Mouse (Mus musculus) heart, embryonic 12.5 days (tissue): ENCODE measurements around the gene Cd63. TPM values are rescaled to one million over a fixed set of nuclear protein-coding genes. Genes with fewer than 3 reads are reported as not detected.

Source experiments
- ATAC-seq: fragments of 200-750 bp; cut with Nextera tagmentation; 2 replicates; pipeline ENCODE4 v1.8.0; 2017; ENCODE audit warnings: moderate TSS enrichment, moderate library complexity; ENCODE audit not compliant: insufficient number of reproducible peaks, low FRiP score
- H3K27ac ChIP-seq: fragments of 300-500 bp; sonication (generic); 2 replicates; pipeline ENCODE4 v1.5.1; 2016; ENCODE audit warnings: mild to moderate bottlenecking, moderate library complexity; ENCODE audit not compliant: poor library complexity, severe bottlenecking
- H3K27me3 ChIP-seq: fragments of 300-500 bp; sonication (generic); replicated peaks from 2 replicates; pipeline ENCODE4 v1.6.1; 2016; ENCODE audit warnings: mild to moderate bottlenecking, moderate library complexity
- H3K36me3 ChIP-seq: fragments of 300-500 bp; sonication (generic); 2 replicates; pipeline ENCODE4 v1.6.1; 2016; ENCODE audit warnings: mild to moderate bottlenecking, moderate library complexity
- H3K4me1 ChIP-seq: fragments of 300-500 bp; sonication (generic); replicated peaks from 2 replicates; pipeline ENCODE4 v1.6.1; 2016; ENCODE audit warnings: mild to moderate bottlenecking
- H3K4me2 ChIP-seq: fragments of 300-500 bp; sonication (generic); 2 replicates; pipeline ENCODE4 v1.6.1; 2016; ENCODE audit warnings: mild to moderate bottlenecking, moderate library complexity
- H3K4me3 ChIP-seq: fragments of 300-500 bp; sonication (generic); 2 replicates; pipeline ENCODE4 v1.5.1; 2016; ENCODE audit warnings: mild to moderate bottlenecking
- H3K9ac ChIP-seq: fragments of 300-500 bp; sonication (generic); 2 replicates; pipeline ENCODE4 v1.6.1; 2016; ENCODE audit warnings: mild to moderate bottlenecking, moderate library complexity
- H3K9me3 ChIP-seq: fragments of 300-500 bp; sonication (generic); replicated peaks from 2 replicates; pipeline ENCODE4 v1.6.1; 2016; ENCODE audit warnings: mild to moderate bottlenecking, moderate library complexity
- WGBS: fragments of 180-500 bp; shearing (Covaris S2); methylation state at CpG from one replicate; pipeline ENCODE4 v1.1.7; 2016; 5-methylcytosine and 5-hydroxymethylcytosine counted together
- polyA plus RNA-seq: library from polyadenylated mRNA; unstranded; fragments of >200 nt; fragmentation: Nextera tagmentation; extraction: Ambion mirVana; gene quantifications from 2 replicates; pipeline ENCODE4 v1.2.1, GENCODE M21; 2016

The Cd63 gene
- polyA plus RNA-seq = 341 and 358 TPM in 2 replicates

- 0 out of 2 replicates have a peak, but pooled peaks have one; percentile 24 for ATAC-seq
- Histone ChIP-seq H3K4me3 (no peak within 1 kb of the TSS), H3K9me3 (no peaks in the 10 kb centered on the region), H3K4me2 (no peak within 1 kb of the TSS), H3K27me3 (peaks cover 17% of the 10 kb centered on the region), H3K4me1 (peaks cover 12% of the 10 kb centered on the region), H3K36me3 (no peaks in the 10 kb centered on the region), H3K9ac (no peak within 1 kb of the TSS), H3K27ac (no peak within 1 kb of the TSS)
- WGBS = 84% methylated on average over 3 of the region's 3 CpGs
Observed at GRCm38 (mm10) chr10:128900698-128901097, at the start of gene Cd63. Cd63 (plus strand) TSS chr10:128900989.

GRCm38 (mm10) chr10:128861176-128861575 is 39.6 kb upstream of the Cd63 start:
- no peak overlapping the region for H3K4me2 ChIP-seq
- no peak overlapping the region for H3K4me3 ChIP-seq
- no peak overlapping the region for H3K27ac ChIP-seq
- no peaks in the 10 kb centered on the region for H3K27me3 ChIP-seq
- no peaks in the 10 kb centered on the region for H3K4me1 ChIP-seq
- H3K36me3 ChIP-seq = peaks cover 48% of the 10 kb centered on the region
- no peaks in the 10 kb centered on the region for H3K9me3 ChIP-seq
- ATAC-seq = no peak
- H3K9ac ChIP-seq = no peak overlapping the region

DNA sequence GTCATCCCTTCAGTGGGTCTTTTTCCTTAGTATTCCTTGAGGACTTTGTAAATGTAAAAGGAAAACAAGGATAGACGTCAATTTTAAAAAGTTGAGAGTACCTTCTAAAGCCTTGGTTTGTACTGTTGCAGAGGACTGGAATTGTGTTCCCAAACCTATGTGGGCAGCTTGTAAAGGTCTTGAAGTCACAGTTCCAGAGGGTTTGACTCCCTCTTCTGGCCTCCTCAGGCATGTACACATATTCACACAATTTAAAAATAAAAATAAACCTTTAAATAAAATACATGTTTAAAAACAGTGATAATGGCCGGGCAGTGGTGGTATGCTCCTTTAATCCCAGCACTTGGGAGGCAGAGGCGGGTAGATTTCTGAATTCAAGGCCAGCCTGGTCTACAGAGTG is 34.7 kb upstream of the Cd63 start:
- no peak for ATAC-seq
- Histone ChIP-seq H3K27ac (no peak overlapping the region), H3K36me3 (peaks cover 39% of the 10 kb centered on the region), H3K4me1 (no peaks in the 10 kb centered on the region), H3K27me3 (no peaks in the 10 kb centered on the region), H3K4me2 (no peak overlapping the region), H3K4me3 (no peak overlapping the region), H3K9ac (no peak overlapping the region), H3K9me3 (no peaks in the 10 kb centered on the region)
- WGBS = 81% methylated on average over 3 of the region's 3 CpGs

GRCm38 (mm10) chr10:128866518-128866917 is 34.3 kb upstream of the Cd63 start:
- Histone ChIP-seq H3K4me3 (no peak overlapping the region), H3K9ac (no peak overlapping the region), H3K27ac (no peak overlapping the region), H3K4me2 (no peak overlapping the region), H3K9me3 (no peaks in the 10 kb centered on the region), H3K4me1 (no peaks in the 10 kb centered on the region), H3K36me3 (peaks cover 40% of the 10 kb centered on the region), H3K27me3 (no peaks in the 10 kb centered on the region)
- WGBS = 86% methylated on average over 1 of the region's 1 CpGs
- no peak for ATAC-seq

DNA sequence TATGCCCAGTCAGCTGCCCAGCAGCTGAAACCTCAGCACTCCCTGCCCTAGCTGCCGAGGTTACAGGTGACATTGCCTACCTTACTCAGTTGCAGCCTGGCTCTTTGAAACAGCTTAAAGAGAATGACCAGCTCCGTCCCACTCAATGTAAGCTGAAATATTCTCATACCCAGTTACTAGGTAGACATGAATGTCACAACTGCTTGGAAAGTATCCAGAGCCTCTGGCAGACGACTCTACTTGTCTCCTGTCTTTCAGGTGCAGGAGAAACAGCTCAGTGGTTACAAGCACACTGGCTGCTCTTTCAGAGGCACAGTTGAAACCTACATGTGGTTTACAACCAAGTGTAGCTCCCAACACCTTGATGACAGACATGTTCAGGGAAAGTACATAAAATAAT is 30.4 kb upstream of the Cd63 start:
- no peak overlapping the region for H3K27ac ChIP-seq
- no peaks in the 10 kb centered on the region for H3K4me1 ChIP-seq
- peaks cover 59% of the 10 kb centered on the region for H3K36me3 ChIP-seq
- no peak overlapping the region for H3K4me2 ChIP-seq
- H3K9me3 ChIP-seq = no peaks in the 10 kb centered on the region
- WGBS = 77% methylated on average over 3 of the region's 3 CpGs
- H3K27me3 ChIP-seq = no peaks in the 10 kb centered on the region
- no peak for ATAC-seq
- H3K9ac ChIP-seq = no peak overlapping the region
- no peak overlapping the region for H3K4me3 ChIP-seq

- no peak overlapping the region for H3K4me3 ChIP-seq
- ATAC-seq = no peak
- H3K4me1 ChIP-seq = no peaks in the 10 kb centered on the region
- H3K9ac ChIP-seq = no peak overlapping the region
- H3K27ac ChIP-seq = no peak overlapping the region
- no peaks in the 10 kb centered on the region for H3K27me3 ChIP-seq
- H3K36me3 ChIP-seq = peaks cover 41% of the 10 kb centered on the region
- no peaks in the 10 kb centered on the region for H3K9me3 ChIP-seq
- no peak overlapping the region for H3K4me2 ChIP-seq
Observed at GRCm38 (mm10) chr10:128878291-128878690, 22.5 kb upstream of the Cd63 start.

GRCm38 (mm10) chr10:128878811-128879210 is 22.0 kb upstream of the Cd63 start:
- Histone ChIP-seq H3K27ac (no peak overlapping the region), H3K36me3 (peaks cover 37% of the 10 kb centered on the region), H3K4me1 (no peaks in the 10 kb centered on the region), H3K4me3 (no peak overlapping the region), H3K4me2 (no peak overlapping the region), H3K27me3 (no peaks in the 10 kb centered on the region), H3K9ac (no peak overlapping the region), H3K9me3 (no peaks in the 10 kb centered on the region)
- WGBS = 85% methylated on average over 2 of the region's 2 CpGs
- ATAC-seq = no peak

GRCm38 (mm10) chr10:128882067-128882466 is 18.7 kb upstream of the Cd63 start:
- Histone ChIP-seq H3K9ac (no peak overlapping the region), H3K27me3 (no peaks in the 10 kb centered on the region), H3K4me3 (no peak overlapping the region), H3K9me3 (no peaks in the 10 kb centered on the region), H3K27ac (no peak overlapping the region), H3K4me2 (no peak overlapping the region), H3K36me3 (peaks cover 35% of the 10 kb centered on the region), H3K4me1 (peaks cover 13% of the 10 kb centered on the region)
- 82% methylated on average over 5 of the region's 5 CpGs for WGBS
- ATAC-seq = no peak

GRCm38 (mm10) chr10:128888941-128889827 is 11.6 kb upstream of the Cd63 start:
- peak; percentile 39 for ATAC-seq
- H3K4me3 ChIP-seq = peak overlapping the region; percentile 66
- peaks cover 42% of the 10 kb centered on the region for H3K4me1 ChIP-seq
- H3K9ac ChIP-seq = peak overlapping the region; percentile 62
- peak overlapping the region; percentile 69; the same call in 1 of the 2 replicates for H3K27ac ChIP-seq
- H3K4me2 ChIP-seq = peak overlapping the region; percentile 85
- H3K36me3 ChIP-seq = peaks cover 16% of the 10 kb centered on the region
- peaks cover 9% of the 10 kb centered on the region for H3K27me3 ChIP-seq
- 5% methylated on average over 6 of the region's 7 CpGs for WGBS
- H3K9me3 ChIP-seq = no peaks in the 10 kb centered on the region

DNA sequence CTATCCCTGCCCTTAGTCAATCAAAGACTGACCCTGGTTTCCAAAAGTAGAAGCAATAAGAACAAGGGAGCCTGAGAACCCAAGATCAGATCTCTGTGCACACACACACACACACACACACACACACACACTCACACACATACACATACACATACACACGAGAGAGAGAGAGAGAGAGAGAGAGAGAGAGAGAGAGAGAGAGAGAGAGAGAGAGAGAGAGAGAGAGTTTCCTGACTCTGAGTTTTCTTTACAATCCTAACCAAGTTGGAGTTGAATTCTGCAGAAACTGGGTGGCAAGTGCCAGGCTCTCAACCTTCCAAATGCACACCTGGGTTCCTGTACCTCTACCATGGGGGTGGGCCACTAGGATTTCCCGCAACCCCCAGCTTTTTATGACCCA is 10.9 kb upstream of the Cd63 start:
- WGBS = 15% methylated on average over 2 of the region's 2 CpGs
- Histone ChIP-seq H3K4me1 (peaks cover 43% of the 10 kb centered on the region), H3K4me2 (peak overlapping the region; percentile 85), H3K36me3 (peaks cover 13% of the 10 kb centered on the region), H3K9ac (peak overlapping the region; percentile 69; the same call in 1 of the 2 replicates), H3K4me3 (peak overlapping the region; percentile 66), H3K9me3 (no peaks in the 10 kb centered on the region), H3K27me3 (peaks cover 9% of the 10 kb centered on the region), H3K27ac (peak overlapping the region; percentile 39; the same call in 1 of the 2 replicates)
- ATAC-seq = no peak

GRCm38 (mm10) chr10:128890383-128891295 is 10.2 kb upstream of the Cd63 start:
- no peak for ATAC-seq
- H3K4me1 ChIP-seq = peaks cover 49% of the 10 kb centered on the region
- peaks cover 9% of the 10 kb centered on the region for H3K27me3 ChIP-seq
- H3K9ac ChIP-seq = peak overlapping the region; percentile 69
- WGBS = under 1% methylated on average over 40 of the region's 40 CpGs
- peak overlapping the region; percentile 66 for H3K4me3 ChIP-seq
- H3K9me3 ChIP-seq = no peaks in the 10 kb centered on the region
- H3K36me3 ChIP-seq = peaks cover 8% of the 10 kb centered on the region; the same call in 1 of the 2 replicates
- peak overlapping the region; percentile 85 for H3K4me2 ChIP-seq
- H3K27ac ChIP-seq = peak overlapping the region; percentile 70
